Mouse (Mus musculus): ENCODE measurements at regions not wholly inside any gene's neighbourhood (a gene's known extent, or its start where the extent isn't known, plus 50 kb on each side); places are given as distances from the start of the nearest gene placed in this dataset.

DNA sequence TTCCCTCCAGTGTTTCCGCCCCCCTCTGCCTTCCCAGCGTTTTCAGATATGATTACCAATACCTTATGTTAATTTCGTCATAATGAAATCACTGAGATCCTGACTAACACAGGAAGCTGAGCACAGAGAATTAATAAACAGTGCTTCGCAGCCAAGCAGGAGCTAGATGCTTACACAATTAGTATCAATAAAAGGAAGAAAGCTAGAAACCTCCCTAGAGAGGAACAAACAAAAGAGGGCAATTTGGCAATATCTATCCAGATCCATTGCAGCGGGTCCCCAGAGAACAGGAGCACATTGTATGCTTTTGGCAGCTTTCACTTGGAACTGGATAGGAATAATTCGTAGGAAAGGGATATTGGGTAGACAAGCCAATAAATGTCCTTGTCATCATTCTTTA is 159.1 kb upstream of the Kbtbd8 start:
- no peak for DNase-seq (ENCODE audit: low read depth, low spot score)

GRCm38 (mm10) chr6:94957172-94957668 is 159.8 kb upstream of the Kbtbd8 start:
- DNase-seq (ENCODE audit: low read depth, low spot score) = no peak

DNA sequence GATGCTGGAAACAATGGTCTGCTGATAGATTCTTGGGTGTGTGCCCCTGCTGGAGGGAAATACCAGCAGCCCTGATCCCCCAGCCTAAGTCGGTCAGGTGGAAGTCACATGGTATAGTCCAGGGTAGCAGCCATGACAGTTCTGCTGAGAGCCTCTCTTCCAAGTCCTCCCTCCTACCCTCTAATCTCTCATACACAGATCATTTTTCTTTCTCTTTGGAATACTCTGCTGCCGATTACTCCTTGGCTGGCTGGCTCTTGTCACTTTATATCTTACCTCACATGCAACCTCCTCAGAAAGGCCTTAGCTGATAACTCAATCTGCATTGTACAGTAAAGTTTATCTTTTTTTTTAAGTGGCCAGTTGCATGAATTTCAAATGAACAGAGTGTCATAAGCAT is 162.5 kb upstream of the Kbtbd8 start:
- DNase-seq (ENCODE audit: low read depth, low spot score) = no peak

GRCm38 (mm10) chr6:94953658-94954057 is 163.4 kb upstream of the Kbtbd8 start:
- DNase-seq (ENCODE audit: low read depth, low spot score) = no peak

GRCm38 (mm10) chr6:94951971-94952768 is 164.9 kb upstream of the Kbtbd8 start:
- DNase-seq (ENCODE audit: low read depth, low spot score) = no peak

- DNase-seq (ENCODE audit: low read depth, low spot score) = no peak
Measured at GRCm38 (mm10) chr6:94950944-94951343, 166.1 kb upstream of the Kbtbd8 start.

- no peak for DNase-seq (ENCODE audit: low read depth, low spot score)
Measured at GRCm38 (mm10) chr6:94950319-94950718, 166.7 kb upstream of the Kbtbd8 start.

GRCm38 (mm10) chr6:94946352-94946900 is 170.6 kb upstream of the Kbtbd8 start:
- DNase-seq (ENCODE audit: low read depth, low spot score) = no peak

DNA sequence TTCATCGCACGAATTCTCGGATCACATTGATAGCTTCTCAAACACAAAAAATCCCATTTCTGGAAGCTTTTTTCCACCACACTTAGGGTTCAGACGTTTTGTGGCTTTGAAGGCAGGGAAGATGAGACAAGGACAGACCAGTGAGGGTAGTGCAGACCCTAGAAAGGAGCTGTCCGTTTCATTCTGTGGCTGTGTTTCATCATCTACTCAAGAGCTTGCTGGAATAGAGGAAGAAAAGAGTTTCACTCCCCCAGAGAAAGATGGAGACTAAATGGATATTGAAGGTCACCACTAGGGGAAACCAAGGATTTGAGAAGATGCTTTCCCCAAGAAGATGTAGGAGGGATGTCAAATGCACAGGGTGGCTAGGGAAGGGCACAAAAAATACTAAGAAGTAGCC is 171.3 kb upstream of the Kbtbd8 start:
- DNase-seq (ENCODE audit: low read depth, low spot score) = no peak

DNA sequence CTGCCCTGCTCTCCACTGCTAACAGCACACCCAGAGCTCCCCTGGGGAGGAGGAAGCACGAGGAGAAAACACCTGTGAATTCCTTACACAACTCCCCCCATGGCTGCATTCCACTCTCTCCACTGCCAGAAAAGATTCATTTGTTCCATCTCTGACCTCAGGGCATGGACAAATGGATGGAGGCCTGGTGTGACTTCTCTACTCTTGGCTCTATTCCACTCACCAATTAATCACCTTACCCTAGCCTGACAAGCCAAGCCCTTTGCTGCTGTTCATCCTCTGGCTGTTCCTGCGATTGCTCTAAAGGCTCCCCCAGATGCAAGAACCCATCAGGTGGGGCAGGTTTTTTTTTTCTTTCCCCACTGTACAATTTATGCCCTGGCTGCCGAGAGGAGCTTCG is 172.8 kb upstream of the Kbtbd8 start:
- DNase-seq (ENCODE audit: low read depth, low spot score) = no peak

DNA sequence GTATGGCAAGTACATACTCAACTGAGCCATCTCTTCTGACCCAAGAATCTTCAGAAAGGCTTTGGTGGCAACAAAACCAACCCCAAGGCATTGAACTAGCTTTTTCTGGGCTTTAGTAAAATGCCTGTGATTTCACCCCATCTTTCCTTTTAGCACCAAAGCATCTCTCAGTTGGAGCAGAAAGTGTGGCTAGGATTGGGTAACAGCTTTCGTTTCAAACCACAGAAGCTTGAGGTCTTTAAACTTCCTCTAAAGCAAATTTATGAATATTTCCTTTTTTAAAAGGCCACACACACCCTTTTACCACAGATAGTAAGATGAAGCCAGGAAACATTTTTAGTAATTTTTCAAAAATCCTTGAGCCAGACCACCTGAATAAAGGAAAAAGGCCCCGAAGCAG is 178.1 kb upstream of the Kbtbd8 start:
- no peak for DNase-seq (ENCODE audit: low read depth, low spot score)

GRCm38 (mm10) chr6:94936206-94936605 is 180.8 kb upstream of the Kbtbd8 start:
- DNase-seq (ENCODE audit: low read depth, low spot score) = no peak

- no peak for DNase-seq (ENCODE audit: low read depth, low spot score)
Measured at GRCm38 (mm10) chr6:94935706-94936105, 181.3 kb upstream of the Kbtbd8 start.

DNA sequence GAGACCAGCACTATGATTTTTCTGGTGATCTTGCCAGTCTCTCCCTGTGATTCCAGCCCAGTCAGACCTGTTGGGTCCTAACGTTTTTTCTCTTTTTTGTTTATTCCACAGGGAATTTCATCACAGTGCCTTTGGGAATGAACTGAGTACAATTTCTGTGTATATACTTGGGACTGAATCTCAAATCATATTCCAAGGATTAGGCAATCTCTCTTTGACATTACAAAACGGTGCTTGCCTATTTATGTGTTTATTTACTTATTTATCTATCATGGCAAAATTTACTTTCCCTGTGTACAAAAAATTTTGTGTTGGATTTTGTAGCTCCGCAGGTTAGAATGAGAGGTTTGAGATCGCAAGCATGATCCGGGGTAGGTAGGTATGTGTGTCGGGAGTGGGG is 189.2 kb upstream of the Kbtbd8 start:
- no peak for DNase-seq (ENCODE audit: low read depth, low spot score)

- DNase-seq (ENCODE audit: low read depth, low spot score) = no peak
Measured at GRCm38 (mm10) chr6:94926652-94927211, 190.3 kb upstream of the Kbtbd8 start.

- no peak for DNase-seq (ENCODE audit: low read depth, low spot score)
Measured at GRCm38 (mm10) chr6:94925408-94925807, 191.6 kb upstream of the Kbtbd8 start.

GRCm38 (mm10) chr6:94924338-94925039 is 192.6 kb upstream of the Kbtbd8 start:
- DNase-seq (ENCODE audit: low read depth, low spot score) = no peak

DNA sequence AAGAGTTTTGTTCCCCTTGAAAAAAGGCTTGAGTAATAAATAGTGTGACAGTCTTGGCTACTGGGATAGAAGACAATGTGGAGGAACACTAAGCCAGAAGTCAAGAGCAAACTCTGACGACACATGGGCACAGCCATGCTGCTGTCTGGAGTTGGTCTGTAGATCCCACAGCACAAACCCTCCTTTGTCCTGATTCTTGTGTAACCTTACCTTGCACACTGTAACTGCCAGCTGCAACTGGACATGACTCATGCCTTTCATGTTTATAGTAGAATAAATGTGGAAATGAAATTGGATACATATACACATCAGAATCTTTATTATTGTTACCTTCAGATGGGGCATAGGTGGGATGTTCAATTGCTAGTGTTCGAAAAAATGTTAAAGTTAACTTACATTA is 195.3 kb upstream of the Kbtbd8 start:
- DNase-seq (ENCODE audit: low read depth, low spot score) = no peak

GRCm38 (mm10) chr6:94920770-94921169 is 196.3 kb upstream of the Kbtbd8 start:
- no peak for DNase-seq (ENCODE audit: low read depth, low spot score)

DNA sequence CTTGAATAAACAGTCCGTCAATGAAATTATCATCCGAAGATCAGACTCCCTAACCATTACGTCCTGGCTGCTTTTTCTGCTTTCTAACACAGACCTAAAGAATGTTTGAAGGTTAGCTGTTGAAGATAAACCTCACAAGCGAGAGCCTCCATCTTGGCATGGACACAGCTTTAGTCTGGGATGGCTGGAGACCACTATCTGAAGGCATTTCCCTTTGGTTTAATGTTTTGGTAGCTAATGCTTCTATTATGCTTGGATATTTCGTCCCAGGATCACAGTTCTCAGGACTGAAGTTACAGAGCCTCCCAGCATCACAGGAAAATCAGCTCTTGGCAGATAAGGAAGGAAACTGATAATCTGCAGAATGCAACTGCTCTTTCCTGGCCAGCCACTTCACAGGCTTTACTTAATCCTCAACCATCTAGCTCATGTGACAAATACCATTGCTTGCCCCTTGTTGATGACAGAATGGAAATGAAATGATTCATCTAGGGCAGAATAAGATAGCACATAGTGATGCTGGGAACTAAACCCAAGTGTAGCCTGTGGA is 197.8 kb upstream of the Kbtbd8 start:
- DNase-seq (ENCODE audit: low read depth, low spot score) = no peak

GRCm38 (mm10) chr6:94915842-94916620 is 201.0 kb upstream of the Kbtbd8 start:
- DNase-seq (ENCODE audit: low read depth, low spot score) = no peak

Measured in brain, embryonic 18.5 days (tissue).